ENCODE assay signal across 20 mouse cellular contexts in the genomic region with DNA sequence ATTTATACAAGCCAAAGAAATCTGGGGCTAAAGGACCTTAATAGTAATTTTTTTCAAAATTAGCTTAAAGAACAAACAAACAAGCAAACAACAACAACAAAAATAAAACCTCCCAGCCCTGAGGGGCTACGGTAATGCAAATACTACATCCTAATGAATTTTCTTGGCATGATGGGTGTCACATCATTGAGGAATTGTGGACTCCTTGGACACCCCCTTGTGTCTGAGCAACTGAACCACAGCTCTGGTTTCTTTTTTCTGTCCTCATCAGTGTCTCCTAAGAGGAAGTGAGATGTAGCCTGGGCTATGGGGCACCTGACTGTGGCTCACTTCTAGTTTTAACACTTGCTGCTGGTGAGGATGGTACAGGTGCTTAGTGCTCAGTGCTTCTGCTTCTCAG.
DNase-seq lines count a peak whose midpoint lies in the region; TF ChIP-seq lines count a peak whose summit lies in the region.
"Had no signal": no experiment of that assay in that cellular context is flagged by ENCODE, and none has a peak within 500 bp of the region (broad histone marks: within the 10 kb centered on the region; RNA-seq: fewer than 3 reads in every experiment).

No protein-coding gene starts in this region.

- no peaks in the 10 kb centered on the region for H3K4me1 ChIP-seq in cortical plate, adult 2 months (ENCODE audit: control insufficient read depth, insufficient read depth, low read length)
- H3K4me1 ChIP-seq: forebrain, embryonic 13.5 days had no signal

- TF ChIP-seq CTCF in layer of hippocampus, adult 2 months (conservative IDR thresholded peaks at IDR 0.05): peak; percentile 58
- TF ChIP-seq CTCF in cortical plate, adult 2 months (IDR thresholded peaks at IDR 0.05; ENCODE audit: extremely low read depth, insufficient read depth, low read length): peak; percentile 29; the same call in 1 of the 2 replicates

- intact Hi-C loops in heart, postnatal 25 days (cut with DNase I): no loop called here

- H3K4me3 ChIP-seq in layer of hippocampus, adult 2 months: no peak overlapping the region
- no peak overlapping the region for H3K4me3 ChIP-seq in cortical plate, adult 2 months (ENCODE audit: insufficient read depth, low read length)
- H3K4me3 ChIP-seq: forebrain, embryonic 10.5 days; forebrain, embryonic 13.5 days; hindbrain, embryonic 10.5 days had no signal

- DNase-seq in heart, adult 11 months: peak; percentile 70
- DNase-seq in heart, postnatal 25 days (ENCODE audit: low spot score): no peak
- DNase-seq in layer of hippocampus, adult 2 months (ENCODE audit: low spot score in 2 of 2): no peak
- no peak for DNase-seq in layer of hippocampus, adult 9-11 months
- no peak for DNase-seq in right cerebral cortex, adult 18-20 months
- DNase-seq: adrenal gland, adult 2 months; adrenal gland, postnatal 14 days; B cell, adult 2 months; cerebellum, adult 11 months; cerebellum, adult 2 months; cerebellum, adult 9-11 months; cerebellum, postnatal 25 days; gastrocnemius, postnatal 10 days; gastrocnemius, postnatal 36 days; heart, postnatal 36 days had no signal

- no peak for TF ChIP-seq POLR2A in cortical plate, adult 2 months (IDR thresholded peaks at IDR 0.05; ENCODE audit: extremely low read depth, insufficient read depth, low read length)

- H3K27ac ChIP-seq in layer of hippocampus, adult 2 months: no peak overlapping the region
- no peak overlapping the region for H3K27ac ChIP-seq in cortical plate, adult 2 months (ENCODE audit: insufficient read depth, low read length)
- H3K27ac ChIP-seq: forebrain, embryonic 10.5 days; forebrain, embryonic 13.5 days; hindbrain, embryonic 10.5 days; hindbrain, embryonic 14.5 days had no signal
